Mouse (Mus musculus) naive thymus-derived CD4-positive, alpha-beta T cell, adult 5 months (primary cell): ENCODE measurements around the gene Olfr547. TPM values are rescaled to one million over a fixed set of nuclear protein-coding genes. Genes with fewer than 3 reads are reported as not detected.

Source experiments
- polyA plus RNA-seq: library from polyadenylated mRNA; unstranded; fragments of 100-300 nt; shearing (Covaris generic); gene quantifications from one replicate; pipeline ENCODE4 v1.2.1, GENCODE M21; 2017

The Olfr547 gene
- polyA plus RNA-seq, result not detected

DNA sequence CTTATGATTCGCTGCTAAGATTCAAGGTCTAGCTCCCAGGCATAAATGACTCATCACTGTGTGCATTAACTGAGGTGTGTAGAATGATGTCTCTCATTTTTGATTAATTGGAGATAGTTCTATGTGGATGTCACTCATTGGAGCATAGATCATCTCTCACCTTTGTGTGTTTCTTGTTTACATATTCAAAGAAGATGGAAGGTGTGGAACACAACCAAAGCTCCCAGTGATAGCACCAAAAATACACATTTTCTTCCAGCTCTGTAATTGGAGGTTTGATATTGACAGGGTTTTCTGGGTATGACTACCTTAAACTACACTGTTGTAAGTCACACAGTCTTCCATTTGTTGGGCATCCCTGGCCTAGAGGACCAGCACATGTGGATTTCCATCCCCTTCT, at the start of gene Olfr547:
Gene Olfr547 (plus strand): TSS at position 301 of the 400 bp plus-strand sequence.

DNA sequence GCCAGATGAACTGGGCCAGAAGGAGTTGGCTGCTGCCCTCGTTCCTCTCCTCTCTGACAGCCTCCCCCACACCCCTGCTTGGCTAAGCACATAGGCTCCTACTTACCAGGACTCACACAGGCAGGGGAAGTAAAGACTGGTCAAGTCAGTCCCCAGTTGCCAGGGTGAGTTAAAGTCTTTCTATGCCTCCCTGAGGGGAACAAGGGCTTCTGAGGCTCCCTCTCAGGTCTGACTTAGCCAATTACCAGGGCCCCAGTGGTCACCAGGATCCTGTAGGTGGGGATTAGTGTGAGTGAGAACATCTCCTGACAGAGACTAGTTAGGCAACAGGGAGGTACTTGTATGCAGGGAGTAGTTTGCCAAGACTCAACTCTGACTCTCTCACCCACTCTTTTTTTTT, 46.4 kb upstream of the Olfr547 start, which contains the start of gene Olfr544:
Gene Olfr544 (minus strand): TSS at position 153 of the 400 bp plus-strand sequence.

DNA sequence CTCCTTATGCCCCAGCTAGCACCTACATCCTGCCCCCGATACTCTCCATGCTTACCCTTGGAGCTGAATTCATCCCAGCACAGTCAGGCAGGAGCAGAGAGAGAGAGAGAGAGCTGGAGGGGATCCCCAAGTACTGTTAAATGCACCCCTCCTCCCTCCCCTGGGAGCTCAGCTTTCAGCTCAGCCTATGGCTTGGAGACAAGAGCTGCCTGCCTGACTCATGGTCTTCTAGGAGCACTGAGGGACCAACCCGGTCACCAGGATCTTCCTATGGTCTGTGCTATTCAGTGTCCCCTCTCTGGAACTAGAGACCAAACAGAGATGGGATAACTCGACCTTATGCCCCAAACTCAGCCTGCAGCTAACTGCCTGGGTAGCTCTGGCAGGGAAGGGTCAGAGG, 35.1 kb upstream of the Olfr547 start, which contains the start of gene Olfr545:
Gene Olfr545 (minus strand): TSS at position 101 of the 400 bp plus-strand sequence.

DNA sequence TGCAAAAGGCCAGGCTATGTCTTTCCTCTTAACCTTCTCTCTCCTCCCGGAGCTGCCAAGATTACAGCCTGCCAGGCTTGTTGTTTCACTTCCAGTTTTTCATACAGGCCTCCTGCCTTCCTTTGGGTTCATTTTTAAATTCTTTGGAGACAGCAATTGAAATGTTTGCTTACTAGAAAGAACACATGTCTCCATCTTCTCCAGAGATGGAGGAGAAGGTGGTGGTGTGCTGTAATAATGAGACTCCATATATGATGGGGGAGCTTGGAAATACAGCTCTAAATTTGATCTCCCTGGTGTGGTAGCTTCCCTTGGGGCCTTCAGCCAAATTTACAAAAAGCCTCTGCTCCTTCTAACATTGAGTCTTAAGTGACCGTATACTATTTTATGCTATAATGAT, 6.0 kb downstream of the Olfr547 start, which contains the start of gene Olfr548-ps1:
Gene Olfr548-ps1 (plus strand): TSS at position 301 of the 400 bp plus-strand sequence.

DNA sequence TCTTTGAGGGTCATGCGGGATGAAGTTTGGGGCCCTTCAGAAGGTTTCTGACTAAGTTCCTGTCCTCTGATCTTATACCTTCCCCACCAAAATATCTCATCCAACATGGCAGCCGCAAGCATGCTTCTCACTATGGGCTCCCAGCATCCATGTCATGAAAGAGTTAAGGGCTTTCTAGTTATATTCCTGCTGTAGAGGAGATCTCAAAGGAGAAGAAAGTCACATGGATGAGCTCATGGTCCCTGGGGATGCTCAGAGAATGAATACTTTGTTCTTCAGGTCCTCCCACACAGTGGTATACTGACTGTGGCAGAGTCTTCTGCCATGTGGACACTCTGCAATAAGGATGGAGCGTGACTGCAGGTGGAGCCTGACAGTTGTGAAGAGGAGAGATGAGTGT, 15.0 kb downstream of the Olfr547 start, which contains the start of gene Olfr549:
Gene Olfr549 (plus strand): TSS at position 301 of the 400 bp plus-strand sequence.

DNA sequence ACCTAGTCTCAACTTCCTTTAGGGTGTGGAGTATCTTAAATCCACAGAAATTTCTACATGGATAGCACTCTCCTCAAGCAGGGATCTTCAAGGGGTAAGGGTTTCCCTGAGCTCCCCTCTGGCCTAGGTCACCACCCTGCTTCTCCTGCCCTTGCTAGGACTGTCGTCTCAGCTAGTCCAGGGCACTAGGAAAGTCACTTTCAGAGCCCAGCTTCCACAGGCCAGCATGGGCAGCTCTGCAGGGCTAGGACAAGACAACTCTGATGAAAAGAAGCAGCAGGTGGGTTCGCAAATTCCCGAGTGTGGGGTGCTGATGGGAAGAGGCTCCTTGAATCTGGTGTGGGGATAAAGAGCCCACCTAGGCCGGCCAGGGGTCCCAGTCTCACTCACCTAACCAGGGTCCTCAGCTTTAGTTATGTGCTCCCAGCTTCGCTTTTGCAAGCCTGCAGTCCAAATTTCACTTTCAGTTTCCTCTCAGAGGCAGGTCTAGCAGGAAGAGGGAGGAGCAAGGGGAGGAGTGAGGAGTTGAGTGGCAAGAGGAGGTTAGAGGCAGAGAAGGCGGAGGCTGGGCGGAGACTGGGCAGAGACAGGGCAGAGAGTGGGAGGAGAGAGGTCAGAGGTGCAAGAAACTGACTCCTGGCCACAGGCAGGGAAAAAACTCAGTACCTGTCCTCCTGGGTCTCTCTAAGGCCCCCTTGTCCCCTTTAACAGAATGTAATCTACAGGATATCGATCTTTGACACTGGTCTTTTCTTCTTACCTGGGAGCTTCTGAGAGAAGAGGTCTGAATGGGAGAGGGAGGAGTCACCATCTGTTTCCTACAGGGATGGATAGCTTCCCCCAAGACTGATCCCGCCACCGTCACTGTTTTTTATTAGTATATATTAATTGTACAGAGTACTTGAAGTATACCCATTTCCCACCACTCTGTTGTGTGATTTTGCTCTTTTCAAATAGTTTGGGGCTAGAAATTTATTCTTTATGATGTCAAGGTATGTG, 30.7 kb downstream of the Olfr547 start, which contains the start of gene Trim21:
Gene Trim21 (minus strand): TSS at position 488 of the 999 bp plus-strand sequence.

DNA sequence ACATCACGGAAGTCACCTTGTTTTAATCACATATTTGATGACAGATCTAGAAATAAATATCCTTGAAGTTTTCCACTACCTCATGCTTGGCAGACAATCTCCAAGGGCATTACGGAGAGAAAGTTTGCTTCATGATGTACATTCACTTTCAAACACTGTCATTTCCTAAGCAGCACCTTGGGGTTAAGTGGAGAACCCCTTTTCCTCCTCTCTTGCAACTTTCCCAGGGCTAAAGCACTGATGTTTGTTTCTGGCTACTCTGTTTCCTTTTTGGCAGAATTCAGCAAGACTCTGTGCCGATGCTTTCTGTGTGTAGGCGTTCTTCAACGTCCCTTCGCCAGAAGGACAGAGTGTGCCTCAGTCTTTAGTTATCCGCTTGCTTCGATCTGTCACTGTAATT, 36.6 kb downstream of the Olfr547 start, which contains the start of gene Olfr550:
Gene Olfr550 (plus strand): TSS at position 301 of the 400 bp plus-strand sequence.

Other genes starting within 250 kb of the Olfr547 start
- 28.8 TPM for gene Rrm1, start 93.1 kb upstream of the Olfr547 start, polyA plus RNA-seq
- not detected for gene Olfr543, start 53.1 kb upstream of the Olfr547 start, polyA plus RNA-seq
- gene Olfr544, start 46.4 kb upstream of the Olfr547 start, polyA plus RNA-seq, result 0.14 TPM
- gene Olfr545, start 35.2 kb upstream of the Olfr547 start, polyA plus RNA-seq, result not detected
- gene Olfr548-ps1, start 6.1 kb downstream of the Olfr547 start, polyA plus RNA-seq, result not detected
- not detected for gene Olfr549, start 15.1 kb downstream of the Olfr547 start, polyA plus RNA-seq
- 28.9 TPM for gene Trim21, start 30.7 kb downstream of the Olfr547 start, polyA plus RNA-seq
- gene Olfr550, start 36.7 kb downstream of the Olfr547 start, polyA plus RNA-seq, result not detected
- gene Olfr551, start 57.1 kb downstream of the Olfr547 start, polyA plus RNA-seq, result not detected
- not detected for gene Olfr552, start 63.0 kb downstream of the Olfr547 start, polyA plus RNA-seq
- gene Olfr553, start 83.5 kb downstream of the Olfr547 start, polyA plus RNA-seq, result not detected
- 0.30 TPM for gene Olfr554, start 103.7 kb downstream of the Olfr547 start, polyA plus RNA-seq
- gene Olfr555, start 124.1 kb downstream of the Olfr547 start, polyA plus RNA-seq, result not detected
- gene Olfr556, start 130.2 kb downstream of the Olfr547 start, polyA plus RNA-seq, result not detected
- 10.0 TPM for gene Trim68, start 152.6 kb downstream of the Olfr547 start, polyA plus RNA-seq
- gene Olfr557, start 161.2 kb downstream of the Olfr547 start, polyA plus RNA-seq, result not detected
- gene Olfr558, start 167.5 kb downstream of the Olfr547 start, polyA plus RNA-seq, result not detected
- not detected for gene Olfr33, start 184.3 kb downstream of the Olfr547 start, polyA plus RNA-seq
- not detected for gene Olfr559, start 192.7 kb downstream of the Olfr547 start, polyA plus RNA-seq
- gene Olfr560, start 224.6 kb downstream of the Olfr547 start, polyA plus RNA-seq, result not detected
- gene Olfr78, start 224.7 kb downstream of the Olfr547 start, polyA plus RNA-seq, result not detected
- not detected for gene Olfr561, start 236.5 kb downstream of the Olfr547 start, polyA plus RNA-seq